Mouse (Mus musculus) MEL (cell line): ENCODE data around the gene Osbpl5. TPM values are rescaled to one million over a fixed set of nuclear protein-coding genes. Genes with fewer than 3 reads are reported as not detected.

Experiments
- DNase-seq: peaks from one replicate; pipeline ENCODE4 v3.0.0; 2011; ENCODE audit warnings: low read depth, low spot score
- H3K27ac ChIP-seq: 2 replicates; pipeline ENCODE4 v1.5.1; 2012; ENCODE audit warnings: low read depth, mild to moderate bottlenecking, control low read depth, low read length, moderate library complexity; ENCODE audit not compliant: control insufficient read depth
- H3K27me3 ChIP-seq, 2 experiments: fragments of 150-350 bp in 1 of 2; sonication (generic) in 1 of 2; 2 replicates each; pipeline ENCODE4 v1.6.1; 2012; ENCODE audit warnings: low read length in 2 of 2, mild to moderate bottlenecking in 2 of 2, improper control_type of control experiment in 1 of 2, moderate library complexity in 1 of 2; ENCODE audit not compliant: insufficient read depth in 2 of 2, control insufficient read depth in 1 of 2
- H3K36me3 ChIP-seq, 2 experiments: 2 replicates each; pipeline ENCODE4 v1.6.1; 2012 to 2014; ENCODE audit warnings: low read length in 2 of 2, improper control_type of control experiment in 1 of 2, inconsistent platforms in 1 of 2, mild to moderate bottlenecking in 1 of 2; ENCODE audit not compliant: insufficient read depth in 2 of 2, control insufficient read depth in 1 of 2
- H3K4me1 ChIP-seq, 2 experiments: fragments of 150-350 bp in 1 of 2; sonication (generic) in 1 of 2; 2 replicates each; pipeline ENCODE4 v1.6.1; 2012; ENCODE audit warnings: low read length in 2 of 2, improper control_type of control experiment in 1 of 2, mild to moderate bottlenecking in 1 of 2; ENCODE audit not compliant: insufficient read depth in 2 of 2, control insufficient read depth in 1 of 2
- H3K4me3 ChIP-seq, 2 experiments: fragments of 150-350 bp in 1 of 2; sonication (generic) in 1 of 2; 2 replicates each; pipeline ENCODE4 v1.5.1; 2012; ENCODE audit warnings: low read depth in 2 of 2, low read length in 2 of 2, mild to moderate bottlenecking in 2 of 2, moderate library complexity in 2 of 2, control low read depth in 1 of 2, improper control_type of control experiment in 1 of 2; ENCODE audit not compliant: control insufficient read depth in 1 of 2, insufficient read depth in 1 of 2
- H3K79me2 ChIP-seq: 2 replicates; pipeline ENCODE4 v1.6.1; 2012; ENCODE audit warnings: mild to moderate bottlenecking, low read length, moderate library complexity; ENCODE audit not compliant: control insufficient read depth, poor library complexity, insufficient read depth
- H3K9ac ChIP-seq: 2 replicates; pipeline ENCODE4 v1.6.1; 2012; ENCODE audit warnings: low read depth, mild to moderate bottlenecking, control low read depth, low read length, moderate library complexity; ENCODE audit not compliant: control insufficient read depth, poor library complexity, severe bottlenecking
- H3K9me3 ChIP-seq: fragments of 150-350 bp; sonication (generic); replicated peaks from 2 replicates; pipeline ENCODE4 v1.6.1; 2012; ENCODE audit warnings: mild to moderate bottlenecking, low read length, improper control_type of control experiment, moderate library complexity; ENCODE audit not compliant: insufficient read depth
- CHD1 ChIP-seq: IDR thresholded peaks from 2 replicates; pipeline ENCODE4 v1.6.1; 2012; ENCODE audit warnings: low read depth, mild to moderate bottlenecking, inconsistent platforms, low read length, improper control_type of control experiment
- CHD2 ChIP-seq: IDR thresholded peaks from 2 replicates; pipeline ENCODE4 v1.6.1; 2011; ENCODE audit warnings: low read length, improper control_type of control experiment
- E2F4 ChIP-seq: IDR thresholded peaks from 2 replicates; pipeline ENCODE4 v1.6.1; 2011; ENCODE audit warnings: low read depth, low read length, improper control_type of control experiment, borderline replicate concordance
- GATA1 ChIP-seq: IDR thresholded peaks from 2 replicates; pipeline ENCODE4 v1.6.1; 2011; ENCODE audit warnings: low read depth, low read length, improper control_type of control experiment
- JUND ChIP-seq: IDR thresholded peaks from 2 replicates; pipeline ENCODE4 v1.6.1; 2011; ENCODE audit warnings: low read depth, mild to moderate bottlenecking, improper control_type of control experiment, low read length
- KAT2A ChIP-seq: conservative IDR thresholded peaks from 2 replicates; pipeline ENCODE4 v1.6.1; 2012; ENCODE audit warnings: low read depth, low read length, improper control_type of control experiment, inconsistent platforms
- MAFK ChIP-seq: IDR thresholded peaks from 2 replicates; pipeline ENCODE4 v1.6.1; 2011; ENCODE audit warnings: low read depth, mild to moderate bottlenecking, low read length, improper control_type of control experiment, borderline replicate concordance
- MAZ ChIP-seq: IDR thresholded peaks from 2 replicates; pipeline ENCODE4 v1.6.1; 2012; ENCODE audit warnings: low read depth, mild to moderate bottlenecking, inconsistent platforms, low read length, improper control_type of control experiment
- MEF2A ChIP-seq: IDR thresholded peaks from 2 replicates; pipeline ENCODE4 v1.6.1; 2014; ENCODE audit warnings: low read depth, mild to moderate bottlenecking, inconsistent platforms, low read length, improper control_type of control experiment; ENCODE audit not compliant: poor library complexity, insufficient replicate concordance, severe bottlenecking; ENCODE audit errors: extremely low read depth
- MXI1 ChIP-seq: IDR thresholded peaks from 2 replicates; pipeline ENCODE4 v1.6.1; 2011; ENCODE audit warnings: mild to moderate bottlenecking, low read depth, low read length, improper control_type of control experiment
- MYB ChIP-seq: IDR thresholded peaks from 2 replicates; pipeline ENCODE4 v1.6.1; 2011; ENCODE audit warnings: mild to moderate bottlenecking, low read depth, low read length, improper control_type of control experiment
- POLR2AphosphoS2 ChIP-seq: IDR thresholded peaks from 2 replicates; pipeline ENCODE4 v1.6.1; 2011; ENCODE audit warnings: low read length, improper control_type of control experiment
- RAD21 ChIP-seq: IDR thresholded peaks from 2 replicates; pipeline ENCODE4 v1.6.1; 2011; ENCODE audit warnings: mild to moderate bottlenecking, low read depth, low read length, improper control_type of control experiment
- SMC3 ChIP-seq: IDR thresholded peaks from 2 replicates; pipeline ENCODE4 v1.6.1; 2011; ENCODE audit warnings: low read depth, low read length, improper control_type of control experiment
- TAL1 ChIP-seq: IDR thresholded peaks from 2 replicates; pipeline ENCODE4 v1.6.1; 2012; ENCODE audit warnings: mild to moderate bottlenecking, inconsistent platforms, low read length, moderate library complexity, mixed read lengths
- TBP ChIP-seq: IDR thresholded peaks from 2 replicates; pipeline ENCODE4 v1.8.0; 2011; ENCODE audit warnings: low read depth, low read length, improper control_type of control experiment
- TCF12 ChIP-seq: IDR thresholded peaks from 2 replicates; pipeline ENCODE4 v1.6.1; 2014; ENCODE audit warnings: low read depth, mild to moderate bottlenecking, inconsistent platforms, low read length, improper control_type of control experiment, moderate library complexity
- UBTF ChIP-seq: IDR thresholded peaks from 2 replicates; pipeline ENCODE4 v1.6.1; 2012; ENCODE audit warnings: low read depth, mild to moderate bottlenecking, inconsistent platforms, low read length, improper control_type of control experiment, moderate library complexity, borderline replicate concordance; ENCODE audit not compliant: insufficient read depth
- USF1 ChIP-seq: IDR thresholded peaks from 2 replicates; pipeline ENCODE4 v1.6.1; 2014; ENCODE audit warnings: low read depth, mild to moderate bottlenecking, inconsistent platforms, low read length, improper control_type of control experiment, moderate library complexity
- USF2 ChIP-seq, 2 experiments: IDR thresholded peaks; 2 replicates each; pipeline ENCODE4 v1.6.1; 2011 to 2012; ENCODE audit warnings: improper control_type of control experiment in 2 of 2, low read length in 2 of 2, borderline replicate concordance in 1 of 2, inconsistent platforms in 1 of 2, low read depth in 1 of 2, mild to moderate bottlenecking in 1 of 2; ENCODE audit not compliant: insufficient read depth in 1 of 2
- ZC3H11A ChIP-seq: IDR thresholded peaks from 2 replicates; pipeline ENCODE4 v1.6.1; 2012; ENCODE audit warnings: low read depth, mild to moderate bottlenecking, inconsistent platforms, low read length, improper control_type of control experiment
- ZMIZ1 ChIP-seq: IDR thresholded peaks from 2 replicates; pipeline ENCODE4 v1.6.1; 2012; ENCODE audit warnings: low read depth, mild to moderate bottlenecking, inconsistent platforms, low read length, improper control_type of control experiment, moderate library complexity
- polyA plus RNA-seq, 2 experiments: library from polyadenylated mRNA; stranded (reverse) in 1 of 2; unstranded in 1 of 2; fragments of >175 nt in 1 of 2; fragments of >200 nt in 1 of 2; gene quantifications; 2 replicates each; pipeline versions ENCODE4 v1.2.1 to v1.2.4; 2012; ENCODE audit warnings: low replicate concordance in 2 of 2, low read depth in 1 of 2; ENCODE audit not compliant: insufficient read length in 2 of 2, insufficient read depth in 1 of 2, missing spikeins in 1 of 2
- total RNA-seq: library from RNA; depleted of rRNA; stranded (reverse); fragments of 300-350 nt; gene quantifications from 2 replicates; pipeline ENCODE4 v1.2.3, GENCODE M21; 2012

Osbpl5 gene
- total and polyA plus RNA-seq, 3 experiments = 0.27 to 0.50 TPM; not detected in 1

DNA sequence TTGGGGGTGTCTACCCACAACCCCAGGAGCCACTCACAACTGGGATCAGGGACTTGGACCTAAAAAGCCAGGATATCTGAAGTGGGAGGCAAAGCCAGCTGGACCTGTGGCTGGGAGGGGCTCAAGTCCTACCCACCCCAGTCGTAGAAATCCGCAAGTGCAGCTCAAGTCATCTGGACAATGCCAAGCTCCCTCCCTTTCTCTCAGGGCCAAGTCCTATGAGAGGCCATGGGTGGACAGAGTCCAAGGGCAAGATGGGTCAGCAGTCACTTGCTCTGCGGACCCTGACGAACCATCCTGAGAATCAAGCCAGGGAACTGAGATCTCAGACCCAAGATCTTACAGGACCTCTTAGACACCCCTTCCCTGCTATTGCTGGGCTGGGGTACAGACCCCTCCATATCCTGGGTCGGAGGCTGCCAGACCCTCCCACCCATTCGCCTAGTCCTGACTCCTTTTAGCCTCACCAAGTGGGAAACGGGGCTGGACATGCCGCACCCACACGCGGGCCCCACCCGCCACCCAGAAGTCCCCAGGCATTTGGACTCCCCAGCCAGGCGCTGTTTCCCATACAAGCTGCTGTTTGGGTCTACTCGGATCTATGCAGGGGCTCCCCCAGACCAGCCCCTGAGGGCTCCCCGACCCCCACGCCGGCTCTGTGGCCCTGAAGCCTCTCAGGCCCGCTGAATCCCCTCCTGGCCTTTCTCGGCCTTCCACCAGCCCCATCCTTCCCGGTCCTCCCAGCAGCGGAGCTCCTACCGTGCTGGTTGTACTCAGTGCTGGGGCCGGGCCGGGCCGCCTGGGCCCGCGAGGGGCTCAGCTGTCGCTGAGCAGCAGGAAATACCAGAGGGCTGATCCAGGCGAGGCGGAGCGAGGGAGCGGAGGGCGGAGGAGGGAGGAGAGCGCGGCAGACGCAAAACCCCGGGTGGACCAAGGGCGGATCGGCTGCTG is 17.0 kb downstream of the Osbpl5 start:
- TF ChIP-seq ZC3H11A = no peak
- no peak for TF ChIP-seq USF1
- no peak for TF ChIP-seq MAZ
- no peak for TF ChIP-seq E2F4
- no peak for TF ChIP-seq TAL1
- no peak for TF ChIP-seq RAD21
- TF ChIP-seq SMC3 = no peak
- Histone ChIP-seq H3K36me3 (no peaks in the 10 kb centered on the region), H3K4me1 (no peaks in the 10 kb centered on the region), H3K9me3 (no peaks in the 10 kb centered on the region), H3K79me2 (no peaks in the 10 kb centered on the region), H3K9ac (no peak overlapping the region), H3K27ac (no peak overlapping the region), H3K4me3 (no peak overlapping the region), H3K27me3 (no peaks in the 10 kb centered on the region)
- no peak for DNase-seq

GRCm38 (mm10) chr7:143738601-143739006 is 18.2 kb downstream of the Osbpl5 start:
- no peaks in the 10 kb centered on the region for H3K4me1 ChIP-seq
- no peak for DNase-seq
- no peaks in the 10 kb centered on the region for H3K27me3 ChIP-seq
- no peaks in the 10 kb centered on the region for H3K9me3 ChIP-seq
- no peak overlapping the region for H3K9ac ChIP-seq
- no peak overlapping the region for H3K27ac ChIP-seq
- no peaks in the 10 kb centered on the region for H3K36me3 ChIP-seq
- H3K79me2 ChIP-seq = no peaks in the 10 kb centered on the region
- H3K4me3 ChIP-seq = no peak overlapping the region
- TF ChIP-seq CHD1 (no peak), GATA1 (no peak), SMC3 (no peak), JUND (no peak), UBTF (no peak), E2F4 (no peak), MXI1 (no peak), ZMIZ1 (no peak), CHD2 (no peak), MEF2A (no peak), TCF12 (no peak), TAL1 (no peak), USF2 (IDR thresholded peaks at IDR 0.05; ENCODE audit: borderline replicate concordance in 1 of 2, insufficient read depth in 1 of 2, low read depth in 1 of 2, low read length in 2 of 2) (no peak), POLR2AphosphoS2 (no peak), TBP (no peak), MYB (no peak), KAT2A (no peak), MAFK (no peak), RAD21 (no peak)
